Mouse (Mus musculus): Measurements from ENCODE around the gene Trpv2. TPM values are rescaled to one million over a fixed set of nuclear protein-coding genes. Genes with fewer than 3 reads are reported as not detected.
"Not testable (repeated sequence)": the region's sequence is repeated elsewhere in the genome, so short reads cannot be mapped to it uniquely, and the experiment has no call there.

Trpv2 gene
- polyA plus RNA-seq, 2 experiments from 2014 or later, result 76.8 to 79.0 TPM

GRCm38 (mm10) chr11:62649803-62650202, 75.5 kb downstream of the Trpv2 start:
- not testable (repeated sequence) for ATAC-seq

Other genes with a start within 250 kb of the Trpv2 start
- 1 to 10 TPM; 6.8 to 9.9 TPM for gene Pigl, start 116.0 kb upstream of the Trpv2 start, polyA plus RNA-seq (2017; shearing (Covaris generic))
- 100 to 1,000 TPM; 162 to 188 TPM for gene Ncor1, start 115.9 kb upstream of the Trpv2 start, polyA plus RNA-seq (2017; shearing (Covaris generic))
- 1 to 10 TPM in 1 of 2 experiments, not detected in 1; 2.4 TPM for gene Cenpv, start 35.2 kb upstream of the Trpv2 start, polyA plus RNA-seq (2017; shearing (Covaris generic))
- gene Ubb, start 23.3 kb upstream of the Trpv2 start, polyA plus RNA-seq (2017; shearing (Covaris generic)), result 1,000 to 10,000 TPM; 5,033 to 6,460 TPM
- gene Lrrc75a, start 74.0 kb downstream of the Trpv2 start, polyA plus RNA-seq (2017; shearing (Covaris generic)), result 1 to 10 TPM; 1.0 to 1.7 TPM
- gene Mmgt2, start 74.2 kb downstream of the Trpv2 start, polyA plus RNA-seq (2017; shearing (Covaris generic)), result 10 to 100 TPM; 32.9 to 42.3 TPM
- gene Zfp287, start 157.4 kb downstream of the Trpv2 start, polyA plus RNA-seq (2017; shearing (Covaris generic)), result 10 to 100 TPM; 17.0 to 20.4 TPM
- not detected for gene Gm10428, start 178.6 kb downstream of the Trpv2 start, polyA plus RNA-seq (2017; shearing (Covaris generic))
- 1 to 10 TPM; 1.5 to 2.7 TPM for gene Zfp286, start 215.0 kb downstream of the Trpv2 start, polyA plus RNA-seq (2017; shearing (Covaris generic))
- gene Trim16, start 245.7 kb downstream of the Trpv2 start, polyA plus RNA-seq (2017; shearing (Covaris generic)), result 1 to 10 TPM; 2.5 to 7.1 TPM

Data from activated CD4-positive, CD25-positive, alpha-beta regulatory T cell, adult 4 months (primary cell).